Mouse (Mus musculus): Measurements from ENCODE around the gene Gbf1. TPM values are rescaled to one million over a fixed set of nuclear protein-coding genes. Genes with fewer than 3 reads are reported as not detected.
A peak's percentile ranks its signal among the peaks of the same experiment; 100 is the strongest.

Gbf1 gene
- polyA plus RNA-seq, 1 experiment = 60.8 TPM

GRCm38 (mm10) chr19:46275307-46275706, 123.0 kb downstream of the Gbf1 start:
- Histone ChIP-seq H3K36me3 (ENCODE audit: control insufficient read depth, insufficient read depth, low read length) (peaks cover 6% of the 10 kb centered on the region), H3K4me1 (ENCODE audit: control insufficient read depth, insufficient read depth, low read length) (no peaks in the 10 kb centered on the region), H3K4me3 (ENCODE audit: insufficient read depth, low read depth, low read length) (no peak overlapping the region), H3K27ac (ENCODE audit: insufficient read depth, low read depth, low read length) (no peak overlapping the region), H3K27me3 (replicated peaks; ENCODE audit: control insufficient read depth, insufficient read depth, low read length) (no peaks in the 10 kb centered on the region)
- DNase-seq = peak; percentile 24
- peak; percentile 53 for TF ChIP-seq CTCF (conservative IDR thresholded peaks at IDR 0.05; ENCODE audit: insufficient read depth, insufficient read length, low read depth, low read length)
- TF ChIP-seq POLR2A (IDR thresholded peaks at IDR 0.05; ENCODE audit: low read depth, low read length) = no peak

GRCm38 (mm10) chr19:46282081-46282849, 130.0 kb downstream of the Gbf1 start:
- Histone ChIP-seq H3K4me1 (ENCODE audit: control insufficient read depth, insufficient read depth, low read length) (no peaks in the 10 kb centered on the region), H3K4me3 (ENCODE audit: insufficient read depth, low read depth, low read length) (no peak overlapping the region), H3K27ac (ENCODE audit: insufficient read depth, low read depth, low read length) (no peak overlapping the region), H3K27me3 (replicated peaks; ENCODE audit: control insufficient read depth, insufficient read depth, low read length) (no peaks in the 10 kb centered on the region), H3K36me3 (ENCODE audit: control insufficient read depth, insufficient read depth, low read length) (peaks cover 2% of the 10 kb centered on the region)
- TF ChIP-seq POLR2A (IDR thresholded peaks at IDR 0.05; ENCODE audit: low read depth, low read length) (no peak), CTCF (conservative IDR thresholded peaks at IDR 0.05; ENCODE audit: insufficient read depth, insufficient read length, low read depth, low read length) (peak; percentile 21; the same call in 1 of the 2 replicates)
- 92% methylated on average over 11 of the region's 11 CpGs for WGBS
- DNase-seq = no peak

- H3K4me1 ChIP-seq (ENCODE audit: control insufficient read depth, insufficient read depth, low read length) = no peaks in the 10 kb centered on the region
- peaks cover 2% of the 10 kb centered on the region for H3K36me3 ChIP-seq (ENCODE audit: control insufficient read depth, insufficient read depth, low read length)
- WGBS = 95% methylated on average over 4 of the region's 4 CpGs
- TF ChIP-seq CTCF (conservative IDR thresholded peaks at IDR 0.05; ENCODE audit: insufficient read depth, insufficient read length, low read depth, low read length) (no peak), POLR2A (IDR thresholded peaks at IDR 0.05; ENCODE audit: low read depth, low read length) (no peak)
- H3K4me3 ChIP-seq (ENCODE audit: insufficient read depth, low read depth, low read length) = no peak overlapping the region
- no peaks in the 10 kb centered on the region for H3K27me3 ChIP-seq (replicated peaks; ENCODE audit: control insufficient read depth, insufficient read depth, low read length)
- DNase-seq = no peak
- no peak overlapping the region for H3K27ac ChIP-seq (ENCODE audit: insufficient read depth, low read depth, low read length)
These were observed 132.4 kb downstream of the Gbf1 start for GRCm38 (mm10) chr19:46284686-46285085.

- no peak overlapping the region for H3K4me3 ChIP-seq (ENCODE audit: insufficient read depth, low read depth, low read length)
- H3K36me3 ChIP-seq (ENCODE audit: control insufficient read depth, insufficient read depth, low read length) = peaks cover 2% of the 10 kb centered on the region
These were observed 133.3 kb downstream of the Gbf1 start for GRCm38 (mm10) chr19:46285631-46286030.

GRCm38 (mm10) chr19:46286047-46286446, 133.7 kb downstream of the Gbf1 start:
- 78% methylated on average over 6 of the region's 6 CpGs for WGBS
- Histone ChIP-seq H3K27ac (ENCODE audit: insufficient read depth, low read depth, low read length) (no peak overlapping the region), H3K36me3 (ENCODE audit: control insufficient read depth, insufficient read depth, low read length) (peaks cover 2% of the 10 kb centered on the region), H3K4me1 (ENCODE audit: control insufficient read depth, insufficient read depth, low read length) (no peaks in the 10 kb centered on the region), H3K27me3 (replicated peaks; ENCODE audit: control insufficient read depth, insufficient read depth, low read length) (no peaks in the 10 kb centered on the region), H3K4me3 (ENCODE audit: insufficient read depth, low read depth, low read length) (no peak overlapping the region)
- DNase-seq = peak; percentile 67
- TF ChIP-seq CTCF (conservative IDR thresholded peaks at IDR 0.05; ENCODE audit: insufficient read depth, insufficient read length, low read depth, low read length) (no peak), POLR2A (IDR thresholded peaks at IDR 0.05; ENCODE audit: low read depth, low read length) (no peak)

More at GRCm38 (mm10) chr19:46285631-46286030, 133.3 kb downstream of the Gbf1 start:
- WGBS = 86% methylated on average over 7 of the region's 7 CpGs
- TF ChIP-seq POLR2A (IDR thresholded peaks at IDR 0.05; ENCODE audit: low read depth, low read length) (no peak), CTCF (conservative IDR thresholded peaks at IDR 0.05; ENCODE audit: insufficient read depth, insufficient read length, low read depth, low read length) (no peak)
- DNase-seq = no peak
- no peaks in the 10 kb centered on the region for H3K27me3 ChIP-seq (replicated peaks; ENCODE audit: control insufficient read depth, insufficient read depth, low read length)
- H3K4me1 ChIP-seq (ENCODE audit: control insufficient read depth, insufficient read depth, low read length) = no peaks in the 10 kb centered on the region
- no peak overlapping the region for H3K27ac ChIP-seq (ENCODE audit: insufficient read depth, low read depth, low read length)

- no peak for DNase-seq
- TF ChIP-seq CTCF (conservative IDR thresholded peaks at IDR 0.05; ENCODE audit: insufficient read depth, insufficient read length, low read depth, low read length) (no peak), POLR2A (IDR thresholded peaks at IDR 0.05; ENCODE audit: low read depth, low read length) (no peak)
- no peak overlapping the region for H3K4me3 ChIP-seq (ENCODE audit: insufficient read depth, low read depth, low read length)
- H3K27me3 ChIP-seq (replicated peaks; ENCODE audit: control insufficient read depth, insufficient read depth, low read length) = no peaks in the 10 kb centered on the region
- H3K36me3 ChIP-seq (ENCODE audit: control insufficient read depth, insufficient read depth, low read length) = peaks cover 2% of the 10 kb centered on the region
- no peaks in the 10 kb centered on the region for H3K4me1 ChIP-seq (ENCODE audit: control insufficient read depth, insufficient read depth, low read length)
- 81% methylated on average over 3 of the region's 3 CpGs for WGBS
- H3K27ac ChIP-seq (ENCODE audit: insufficient read depth, low read depth, low read length) = no peak overlapping the region
These were observed 134.6 kb downstream of the Gbf1 start for GRCm38 (mm10) chr19:46286926-46287325.

GRCm38 (mm10) chr19:46287566-46287965, 135.3 kb downstream of the Gbf1 start:
- H3K27me3 ChIP-seq (replicated peaks; ENCODE audit: control insufficient read depth, insufficient read depth, low read length) = no peaks in the 10 kb centered on the region
- DNase-seq = no peak
- WGBS = 86% methylated on average over 3 of the region's 3 CpGs
- H3K27ac ChIP-seq (ENCODE audit: insufficient read depth, low read depth, low read length) = no peak overlapping the region
- H3K4me3 ChIP-seq (ENCODE audit: insufficient read depth, low read depth, low read length) = no peak overlapping the region
- H3K4me1 ChIP-seq (ENCODE audit: control insufficient read depth, insufficient read depth, low read length) = no peaks in the 10 kb centered on the region
- no peaks in the 10 kb centered on the region; the same call in 1 of the 2 replicates for H3K36me3 ChIP-seq (ENCODE audit: control insufficient read depth, insufficient read depth, low read length)
- TF ChIP-seq POLR2A (IDR thresholded peaks at IDR 0.05; ENCODE audit: low read depth, low read length) (no peak), CTCF (conservative IDR thresholded peaks at IDR 0.05; ENCODE audit: insufficient read depth, insufficient read length, low read depth, low read length) (no peak)

All from kidney, adult 2 months (tissue).